Mouse (Mus musculus) c-Kit-negative CD71-positive TER-119-positive erythroid progenitor cells, embryonic 14.5 days (primary cell): ENCODE results near the gene Isoc2a.
A peak's percentile ranks its signal among the peaks of the same experiment; 100 is the strongest.

ENCODE experiments used
- DNase-seq: peaks from one replicate; pipeline ENCODE4 v3.0.0-alpha.2; 2013; ENCODE audit warnings: low read depth, low spot score

The Isoc2a gene

GRCm38 (mm10) chr7:4918681-4919080 lies 41.7 kb downstream of the Isoc2a start:
- no peak for DNase-seq

GRCm38 (mm10) chr7:4919096-4919495 lies 42.1 kb downstream of the Isoc2a start:
- DNase-seq: no peak

GRCm38 (mm10) chr7:4919971-4920370 lies 43.0 kb downstream of the Isoc2a start:
- DNase-seq: no peak

DNA sequence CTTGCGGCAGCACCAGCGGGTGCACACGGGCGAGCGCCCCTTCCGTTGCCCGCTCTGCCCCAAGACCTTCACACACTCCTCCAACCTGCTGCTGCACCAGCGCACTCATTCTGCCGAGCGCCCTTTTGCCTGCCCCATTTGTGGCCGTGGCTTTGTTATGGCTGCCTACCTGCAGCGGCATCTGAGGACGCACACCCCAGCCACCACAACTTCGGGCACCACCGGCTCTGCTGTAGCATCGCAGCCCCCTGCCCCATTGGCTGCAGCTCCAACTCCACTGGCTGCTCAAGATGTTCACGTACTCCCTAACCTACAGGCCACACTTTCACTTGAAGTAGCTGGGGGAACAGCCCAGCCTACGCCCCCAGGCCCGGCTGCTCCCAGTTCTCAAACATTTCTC lies 43.5 kb downstream of the Isoc2a start:
- DNase-seq: no peak

- DNase-seq: no peak
These were observed 44.2 kb downstream of the Isoc2a start for GRCm38 (mm10) chr7:4920976-4921823.

GRCm38 (mm10) chr7:4921824-4922482 lies 45.0 kb downstream of the Isoc2a start, which contains the start of gene Nat14:
TSS of gene Nat14 (plus strand) at chr7:4922028.
- no peak for DNase-seq

DNA sequence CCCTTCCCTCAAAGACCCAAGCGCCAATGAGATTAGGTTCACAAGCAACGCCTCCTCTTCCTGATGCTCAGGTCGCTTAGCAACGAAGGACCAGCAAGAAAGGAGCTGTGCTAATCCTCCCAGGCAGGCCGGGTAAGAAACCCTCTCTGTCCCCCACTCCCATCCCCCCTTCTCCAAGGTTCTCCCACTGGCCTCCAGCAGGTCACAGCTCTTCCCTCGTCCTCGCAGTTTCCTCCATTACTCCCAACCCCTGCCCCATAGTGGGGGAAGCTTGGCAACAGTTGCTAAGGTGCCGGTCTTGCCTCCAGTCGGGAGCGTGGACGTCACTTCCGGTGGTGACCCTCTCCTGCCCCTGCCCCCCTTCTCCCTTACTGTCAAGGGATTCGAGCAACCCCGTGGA lies 45.6 kb downstream of the Isoc2a start:
- DNase-seq: no peak

- no peak for DNase-seq
These were observed 46.1 kb downstream of the Isoc2a start for GRCm38 (mm10) chr7:4922931-4923565.

GRCm38 (mm10) chr7:4923586-4924364 lies 46.8 kb downstream of the Isoc2a start:
- no peak for DNase-seq

- no peak for DNase-seq
These were observed 47.5 kb downstream of the Isoc2a start for GRCm38 (mm10) chr7:4924483-4924882.

DNA sequence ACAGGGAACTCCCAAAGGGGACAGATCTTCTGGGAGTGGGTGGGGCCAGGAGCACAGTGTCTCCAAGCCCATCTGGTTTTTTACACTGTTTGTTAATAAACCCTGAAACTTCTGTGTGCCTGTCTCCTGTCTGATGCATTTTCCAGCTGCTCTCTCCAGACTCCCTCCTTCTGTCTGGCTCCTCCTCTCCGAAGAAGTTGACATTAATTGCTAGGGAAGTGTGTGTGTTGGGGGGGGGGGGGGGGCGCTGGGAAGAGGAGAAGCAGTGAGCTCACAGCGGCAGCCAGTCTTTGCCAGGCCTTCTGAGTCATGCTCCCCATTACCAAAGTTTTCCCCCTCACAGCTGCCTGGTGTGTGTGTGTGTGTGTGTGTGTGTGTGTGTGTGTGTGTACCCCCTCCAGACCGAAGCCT lies 47.9 kb downstream of the Isoc2a start:
- no peak for DNase-seq

- no peak for DNase-seq
These were observed 48.8 kb downstream of the Isoc2a start, which contains the start of gene Ssc5d for GRCm38 (mm10) chr7:4925441-4926381. TSS of gene Ssc5d (plus strand) at chr7:4925785.

DNA sequence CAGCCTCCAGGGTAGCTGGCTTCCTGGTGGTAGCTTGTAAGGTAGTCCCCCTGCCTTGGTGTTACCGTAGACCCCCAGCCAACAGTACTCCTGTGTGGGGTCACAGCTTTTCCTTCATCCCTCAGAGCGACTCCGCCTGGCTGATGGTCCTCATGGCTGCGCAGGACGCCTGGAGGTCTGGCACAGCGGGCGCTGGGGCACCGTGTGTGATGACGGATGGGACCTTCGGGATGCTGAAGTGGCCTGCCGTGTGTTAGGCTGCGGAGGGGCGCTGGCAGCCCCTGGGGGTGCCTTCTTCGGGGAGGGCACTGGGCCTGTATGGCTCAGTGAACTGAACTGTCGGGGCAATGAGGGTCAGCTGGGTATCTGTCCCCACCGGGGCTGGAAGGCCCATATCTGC lies 49.9 kb downstream of the Isoc2a start:
- DNase-seq: no peak

GRCm38 (mm10) chr7:4927711-4928110 lies 50.8 kb downstream of the Isoc2a start:
- no peak for DNase-seq

DNA sequence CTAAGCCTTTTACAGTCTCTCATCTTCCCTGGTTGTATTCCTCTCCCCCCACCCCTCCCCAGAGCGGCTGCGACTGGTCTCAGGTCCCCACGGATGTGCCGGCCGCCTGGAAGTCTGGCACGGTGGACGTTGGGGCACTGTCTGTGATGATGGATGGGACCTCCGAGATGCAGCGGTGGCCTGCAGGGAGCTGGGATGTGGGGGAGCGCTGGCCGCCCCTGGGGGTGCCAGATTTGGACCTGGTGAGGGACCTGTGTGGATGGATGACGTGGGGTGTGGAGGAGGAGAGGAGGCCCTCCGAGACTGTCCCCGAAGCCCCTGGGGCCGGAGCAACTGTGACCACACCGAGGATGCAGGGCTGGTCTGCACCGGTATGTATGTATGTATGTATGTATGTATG lies 51.4 kb downstream of the Isoc2a start:
- no peak for DNase-seq

GRCm38 (mm10) chr7:4933103-4933502 lies 56.1 kb downstream of the Isoc2a start:
- DNase-seq: no peak

GRCm38 (mm10) chr7:4934160-4934914 lies 57.4 kb downstream of the Isoc2a start:
- DNase-seq: no peak

- no peak for DNase-seq
These were observed 59.9 kb downstream of the Isoc2a start for GRCm38 (mm10) chr7:4936832-4937231.

DNA sequence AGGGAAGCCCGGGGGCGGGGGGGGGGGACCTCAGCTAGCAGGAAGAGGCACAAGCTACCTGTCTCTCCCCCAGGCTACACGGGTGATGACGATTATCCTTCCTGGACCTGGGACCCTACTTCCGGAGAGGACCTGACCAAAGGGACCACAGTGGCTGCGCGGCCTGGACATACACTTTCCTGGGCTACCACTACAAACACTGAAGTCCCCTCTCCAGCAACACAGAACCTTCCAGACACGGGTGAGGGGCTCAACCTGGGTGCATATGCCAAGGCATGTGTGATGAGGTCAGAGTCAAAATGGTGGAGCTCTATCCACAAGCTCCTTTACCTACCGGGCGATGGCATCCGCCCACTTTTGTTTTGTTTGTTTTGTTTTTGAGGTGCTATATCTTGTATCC lies 60.4 kb downstream of the Isoc2a start:
- no peak for DNase-seq

DNA sequence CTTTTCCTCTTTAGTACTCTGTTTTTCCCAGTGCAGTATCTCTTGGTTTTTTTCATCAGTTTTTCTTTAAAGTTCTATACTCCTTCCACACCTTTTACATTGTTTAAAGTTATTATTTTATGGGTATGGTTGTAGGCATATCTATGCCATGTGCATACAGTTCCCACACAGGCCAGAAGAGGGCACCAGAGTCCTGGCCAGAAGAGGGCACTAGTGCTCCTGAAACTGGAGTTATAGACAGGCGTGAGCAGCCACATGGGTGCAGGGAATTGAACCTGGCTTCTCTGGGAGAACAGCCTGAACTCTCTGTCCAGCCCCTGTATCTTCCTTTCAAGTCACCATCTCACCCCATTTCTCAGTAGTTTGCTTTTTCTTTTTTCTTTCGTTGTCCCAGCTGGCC lies 61.5 kb downstream of the Isoc2a start:
- DNase-seq: peak; percentile 45
